ENCODE assay signal across 22 mouse cellular contexts in the genomic region with DNA sequence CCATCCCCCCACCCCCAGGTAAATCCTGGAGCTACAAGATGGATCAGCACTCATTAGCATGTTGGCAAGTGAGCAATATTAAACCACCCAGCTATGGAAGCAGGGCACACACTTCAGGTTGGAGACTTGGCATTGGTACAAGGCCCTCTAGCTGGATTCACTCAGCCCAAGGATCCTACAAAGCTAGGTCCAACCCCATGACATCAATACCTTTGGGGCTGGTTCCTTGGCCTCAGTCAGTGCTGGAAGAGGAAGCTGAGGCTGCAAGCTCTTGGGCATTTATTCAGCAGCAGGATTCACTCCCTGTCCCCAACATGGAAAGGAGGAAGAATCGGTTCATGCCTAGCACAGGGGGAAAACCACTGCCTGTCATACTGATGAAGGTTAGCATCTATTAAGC.
DNase-seq lines count a peak whose midpoint lies in the region; ATAC-seq and TF ChIP-seq lines count a peak whose summit lies in the region.
"Had no signal": no experiment of that assay in that cellular context is flagged by ENCODE, and none has a peak within 500 bp of the region (broad histone marks: within the 10 kb centered on the region; RNA-seq: fewer than 3 reads in every experiment).

No protein-coding gene starts in this region.

- H3K4me1 ChIP-seq in forebrain, embryonic 14.5 days (ENCODE audit: control insufficient read depth, insufficient read depth, low read length), result peaks cover 27% of the 10 kb centered on the region
- H3K4me1 ChIP-seq in forebrain, embryonic 10.5 days, result peaks cover 31% of the 10 kb centered on the region
- peaks cover 40% of the 10 kb centered on the region for H3K4me1 ChIP-seq in hindbrain, embryonic 10.5 days (replicated peaks)
- peaks cover 5% of the 10 kb centered on the region; the same call in 1 of the 2 replicates for H3K4me1 ChIP-seq in hindbrain, embryonic 11.5 days (replicated peaks; ENCODE audit: control insufficient read depth, insufficient read depth, low read length)
- no peaks in the 10 kb centered on the region for H3K4me1 ChIP-seq in stomach, embryonic 16.5 days (ENCODE audit: control insufficient read depth, insufficient read depth, low read length)
- H3K4me1 ChIP-seq in stomach, postnatal 0 days (replicated peaks; ENCODE audit: control insufficient read depth, insufficient read depth), result no peaks in the 10 kb centered on the region
- H3K4me1 ChIP-seq: embryonic facial prominence, embryonic 12.5 days; embryonic facial prominence, embryonic 15.5 days had no signal

- H3K9me3 ChIP-seq in forebrain, embryonic 14.5 days (replicated peaks; ENCODE audit: control insufficient read depth, low read length), result no peaks in the 10 kb centered on the region
- H3K9me3 ChIP-seq in forebrain, embryonic 10.5 days, result no peaks in the 10 kb centered on the region
- H3K9me3 ChIP-seq in hindbrain, embryonic 10.5 days, result no peaks in the 10 kb centered on the region
- no peaks in the 10 kb centered on the region for H3K9me3 ChIP-seq in hindbrain, embryonic 11.5 days (ENCODE audit: control insufficient read depth, low read length)
- no peaks in the 10 kb centered on the region for H3K9me3 ChIP-seq in stomach, embryonic 16.5 days (replicated peaks; ENCODE audit: control insufficient read depth, low read length)
- H3K9me3 ChIP-seq in stomach, postnatal 0 days (ENCODE audit: control insufficient read depth, low read length), result no peaks in the 10 kb centered on the region
- H3K9me3 ChIP-seq: embryonic facial prominence, embryonic 12.5 days; embryonic facial prominence, embryonic 15.5 days; forebrain, embryonic 12.5 days had no signal

- H3K4me2 ChIP-seq in forebrain, embryonic 14.5 days (ENCODE audit: low read length), result no peak overlapping the region
- H3K4me2 ChIP-seq in hindbrain, embryonic 11.5 days (replicated peaks; ENCODE audit: low read depth, low read length), result no peak overlapping the region
- H3K4me2 ChIP-seq in stomach, embryonic 16.5 days (ENCODE audit: low read depth, low read length), result no peak overlapping the region
- H3K4me2 ChIP-seq in stomach, postnatal 0 days (replicated peaks; ENCODE audit: low read depth), result no peak overlapping the region
- H3K4me2 ChIP-seq: embryonic facial prominence, embryonic 12.5 days; embryonic facial prominence, embryonic 15.5 days; forebrain, embryonic 12.5 days; heart, embryonic 11.5 days; hindbrain, embryonic 14.5 days had no signal

- H3K4me3 ChIP-seq in forebrain, embryonic 14.5 days (ENCODE audit: low read depth, low read length), result no peak overlapping the region
- H3K4me3 ChIP-seq in forebrain, embryonic 10.5 days, result no peak overlapping the region
- no peak overlapping the region for H3K4me3 ChIP-seq in hindbrain, embryonic 10.5 days
- H3K4me3 ChIP-seq in hindbrain, embryonic 11.5 days (ENCODE audit: low read depth, low read length), result no peak overlapping the region
- H3K4me3 ChIP-seq in stomach, embryonic 16.5 days (replicated peaks; ENCODE audit: low read length), result no peak overlapping the region
- no peak overlapping the region for H3K4me3 ChIP-seq in stomach, postnatal 0 days (ENCODE audit: low read depth, low read length)
- H3K4me3 ChIP-seq: embryonic facial prominence, embryonic 12.5 days; embryonic facial prominence, embryonic 15.5 days; forebrain, embryonic 12.5 days had no signal

- no peak for ATAC-seq in forebrain, embryonic 14.5 days
- ATAC-seq in hindbrain, embryonic 11.5 days (ENCODE audit: low FRiP score), result no peak
- no peak for ATAC-seq in stomach, embryonic 16.5 days (ENCODE audit: insufficient read depth, low FRiP score)
- ATAC-seq in stomach, postnatal 0 days (ENCODE audit: low FRiP score, low TSS enrichment), result no peak
- ATAC-seq: activated CD4-positive, CD25-positive, alpha-beta regulatory T cell, adult 4 months; CD4-positive, CD25-positive, alpha-beta regulatory T cell, adult 4 months; hindbrain, postnatal 0 days; inflammation-experienced regulatory T-cells, adult 6 months; intestine, embryonic 16.5 days had no signal

- no peak for TF ChIP-seq EP300 in stomach, postnatal 0 days (optimal IDR thresholded peaks at IDR 0.05)

- H3K9ac ChIP-seq in forebrain, embryonic 14.5 days (ENCODE audit: low read length), result no peak overlapping the region
- no peak overlapping the region for H3K9ac ChIP-seq in hindbrain, embryonic 11.5 days (ENCODE audit: low read depth, low read length)
- H3K9ac ChIP-seq in stomach, embryonic 16.5 days (ENCODE audit: low read length), result no peak overlapping the region
- H3K9ac ChIP-seq in stomach, postnatal 0 days (ENCODE audit: low read length), result no peak overlapping the region
- H3K9ac ChIP-seq: embryonic facial prominence, embryonic 12.5 days; embryonic facial prominence, embryonic 15.5 days; forebrain, embryonic 12.5 days; hindbrain, embryonic 14.5 days had no signal

- no peak for TF ChIP-seq CTCF in stomach, postnatal 0 days (IDR thresholded peaks at IDR 0.05; ENCODE audit: low read depth)

- no peak for DNase-seq in forebrain, embryonic 14.5 days (ENCODE audit: low spot score)
- no peak for DNase-seq in forebrain, embryonic 10.5 days (ENCODE audit: extremely low spot score, low spot score)
- DNase-seq in hindbrain, embryonic 10.5 days (ENCODE audit: low spot score), result no peak
- DNase-seq in hindbrain, embryonic 11.5 days (ENCODE audit: low spot score), result no peak
- no peak for DNase-seq in stomach, postnatal 0 days (ENCODE audit: low spot score)
- no peak for DNase-seq in urinary bladder, postnatal 10 days (ENCODE audit: low spot score)
- DNase-seq: adrenal gland, adult 8-10 months; gastrocnemius, postnatal 10 days; gastrocnemius, postnatal 36 days; heart, adult 11 months; kidney, adult 18-20 months had no signal

- 80% methylated on average over 1 of the region's 1 CpGs for WGBS in forebrain, embryonic 14.5 days
- WGBS in forebrain, embryonic 10.5 days, result 88% methylated on average over 1 of the region's 1 CpGs
- WGBS in hindbrain, embryonic 10.5 days, result 78% methylated on average over 1 of the region's 1 CpGs
- 75% methylated on average over 1 of the region's 1 CpGs for whole genome bisulfite sequencing in hindbrain, embryonic 11.5 days
- 60% methylated on average over 1 of the region's 1 CpGs for WGBS in stomach, embryonic 16.5 days
- 67% methylated on average over 1 of the region's 1 CpGs for WGBS in stomach, postnatal 0 days

- no peaks in the 10 kb centered on the region for H3K36me3 ChIP-seq in forebrain, embryonic 14.5 days (ENCODE audit: control insufficient read depth, insufficient read depth, low read length)
- no peaks in the 10 kb centered on the region for H3K36me3 ChIP-seq in forebrain, embryonic 10.5 days (replicated peaks)
- no peaks in the 10 kb centered on the region for H3K36me3 ChIP-seq in hindbrain, embryonic 10.5 days
- H3K36me3 ChIP-seq in hindbrain, embryonic 11.5 days (ENCODE audit: control insufficient read depth, insufficient read depth, low read length), result no peaks in the 10 kb centered on the region
- H3K36me3 ChIP-seq in stomach, embryonic 16.5 days (ENCODE audit: control insufficient read depth, insufficient read depth, low read length), result no peaks in the 10 kb centered on the region
- no peaks in the 10 kb centered on the region for H3K36me3 ChIP-seq in stomach, postnatal 0 days (ENCODE audit: control insufficient read depth, insufficient read depth, low read length)
- H3K36me3 ChIP-seq: embryonic facial prominence, embryonic 12.5 days; embryonic facial prominence, embryonic 15.5 days; forebrain, embryonic 12.5 days had no signal

- H3K27ac ChIP-seq in forebrain, embryonic 14.5 days (ENCODE audit: low read depth, low read length), result 0 out of 2 replicates have a peak overlapping the region, but pooled peaks have one; percentile 15
- no peak overlapping the region for H3K27ac ChIP-seq in forebrain, embryonic 10.5 days
- 0 out of 2 replicates have a peak overlapping the region, but pooled peaks have one; percentile 16 for H3K27ac ChIP-seq in hindbrain, embryonic 10.5 days
- H3K27ac ChIP-seq in hindbrain, embryonic 11.5 days (ENCODE audit: low read depth, low read length), result no peak overlapping the region
- H3K27ac ChIP-seq in stomach, embryonic 16.5 days (ENCODE audit: low read length), result peak overlapping the region; percentile 8; the same call in 1 of the 2 replicates
- H3K27ac ChIP-seq in stomach, postnatal 0 days (replicated peaks), result no peak overlapping the region
- H3K27ac ChIP-seq: embryonic facial prominence, embryonic 12.5 days; embryonic facial prominence, embryonic 15.5 days; forebrain, embryonic 12.5 days; hindbrain, embryonic 14.5 days; hindbrain, postnatal 0 days had no signal

- H3K27me3 ChIP-seq in forebrain, embryonic 14.5 days (replicated peaks; ENCODE audit: control insufficient read depth, insufficient read depth, low read length), result no peaks in the 10 kb centered on the region
- peaks cover 21% of the 10 kb centered on the region; the same call in 1 of the 2 replicates for H3K27me3 ChIP-seq in forebrain, embryonic 10.5 days (ENCODE audit: poor library complexity, severe bottlenecking)
- peaks cover 7% of the 10 kb centered on the region; the same call in 1 of the 2 replicates for H3K27me3 ChIP-seq in hindbrain, embryonic 10.5 days (ENCODE audit: insufficient read depth, poor library complexity, severe bottlenecking)
- no peaks in the 10 kb centered on the region for H3K27me3 ChIP-seq in hindbrain, embryonic 11.5 days (ENCODE audit: control insufficient read depth, insufficient read depth, low read length)
- H3K27me3 ChIP-seq in stomach, embryonic 16.5 days (ENCODE audit: control insufficient read depth, insufficient read depth, low read length), result no peaks in the 10 kb centered on the region
- H3K27me3 ChIP-seq in stomach, postnatal 0 days (ENCODE audit: control insufficient read depth, insufficient read depth, low read length), result no peaks in the 10 kb centered on the region
- H3K27me3 ChIP-seq: embryonic facial prominence, embryonic 12.5 days; embryonic facial prominence, embryonic 15.5 days; forebrain, embryonic 12.5 days had no signal

Comparison
In these comparisons a context has a peak if more than half of its experiments do, and no peak if none do; other contexts are left out.
1. H3K27ac ChIP-seq: peak in forebrain, embryonic 14.5 days (single experiment), hindbrain, embryonic 10.5 days (single experiment) and stomach, embryonic 16.5 days (single experiment); none in forebrain, embryonic 10.5 days (single experiment), hindbrain, embryonic 11.5 days (single experiment) and stomach, postnatal 0 days (single experiment).